Mouse (Mus musculus) intestine, embryonic 16.5 days (tissue): ENCODE data around the gene Prrc2b. TPM values are rescaled to one million over a fixed set of nuclear protein-coding genes. Genes with fewer than 3 reads are reported as not detected.

Source experiments
- ATAC-seq: fragments of 200-750 bp; cut with Nextera tagmentation; 2 replicates; pipeline ENCODE4 v1.8.0; 2017; ENCODE audit warnings: moderate TSS enrichment, moderate library complexity
- H3K27ac ChIP-seq: fragments of 300-500 bp; sonication (generic); 2 replicates; pipeline ENCODE4 v1.5.1; 2014; ENCODE audit warnings: mild to moderate bottlenecking, low read length
- H3K27me3 ChIP-seq: fragments of 300-500 bp; sonication (generic); replicated peaks from 2 replicates; pipeline ENCODE4 v1.6.1; 2014; ENCODE audit warnings: low read length, control low read depth, mixed read lengths; ENCODE audit not compliant: control insufficient read depth, insufficient read depth
- H3K36me3 ChIP-seq: fragments of 300-500 bp; sonication (generic); 2 replicates; pipeline ENCODE4 v1.6.1; 2014; ENCODE audit warnings: low read length, control low read depth; ENCODE audit not compliant: control insufficient read depth, insufficient read depth
- H3K4me1 ChIP-seq: fragments of 300-500 bp; sonication (generic); 2 replicates; pipeline ENCODE4 v1.6.1; 2014; ENCODE audit warnings: low read length, control low read depth, mixed read lengths; ENCODE audit not compliant: control insufficient read depth, insufficient read depth
- H3K4me2 ChIP-seq: fragments of 300-500 bp; sonication (generic); 2 replicates; pipeline ENCODE4 v1.6.1; 2014; ENCODE audit warnings: low read depth, low read length, control low read depth
- H3K4me3 ChIP-seq: fragments of 300-500 bp; sonication (generic); 2 replicates; pipeline ENCODE4 v1.5.1; 2014; ENCODE audit warnings: mild to moderate bottlenecking, low read length
- H3K9ac ChIP-seq: fragments of 300-500 bp; sonication (generic); 2 replicates; pipeline ENCODE4 v1.6.1; 2014; ENCODE audit warnings: low read depth, low read length
- H3K9me3 ChIP-seq: fragments of 300-500 bp; sonication (generic); 2 replicates; pipeline ENCODE4 v1.6.1; 2016; ENCODE audit warnings: low read length, control low read depth; ENCODE audit not compliant: control insufficient read depth
- WGBS: fragments of 180-500 bp; shearing (Covaris S2); extraction: QIAGEN DNeasy Blood & Tissue Kit; methylation state at CpG from one replicate; pipeline ENCODE4 v1.1.7; 2014; 5-methylcytosine and 5-hydroxymethylcytosine counted together
- polyA plus RNA-seq: library from polyadenylated mRNA; unstranded; fragments of >200 nt; fragmentation: Nextera tagmentation; extraction: Ambion mirVana; gene quantifications from 2 replicates; pipeline ENCODE4 v1.2.1, GENCODE M21; 2015

Prrc2b gene
- polyA plus RNA-seq, 1 experiment from 2014 or later = 16.2 TPM

DNA sequence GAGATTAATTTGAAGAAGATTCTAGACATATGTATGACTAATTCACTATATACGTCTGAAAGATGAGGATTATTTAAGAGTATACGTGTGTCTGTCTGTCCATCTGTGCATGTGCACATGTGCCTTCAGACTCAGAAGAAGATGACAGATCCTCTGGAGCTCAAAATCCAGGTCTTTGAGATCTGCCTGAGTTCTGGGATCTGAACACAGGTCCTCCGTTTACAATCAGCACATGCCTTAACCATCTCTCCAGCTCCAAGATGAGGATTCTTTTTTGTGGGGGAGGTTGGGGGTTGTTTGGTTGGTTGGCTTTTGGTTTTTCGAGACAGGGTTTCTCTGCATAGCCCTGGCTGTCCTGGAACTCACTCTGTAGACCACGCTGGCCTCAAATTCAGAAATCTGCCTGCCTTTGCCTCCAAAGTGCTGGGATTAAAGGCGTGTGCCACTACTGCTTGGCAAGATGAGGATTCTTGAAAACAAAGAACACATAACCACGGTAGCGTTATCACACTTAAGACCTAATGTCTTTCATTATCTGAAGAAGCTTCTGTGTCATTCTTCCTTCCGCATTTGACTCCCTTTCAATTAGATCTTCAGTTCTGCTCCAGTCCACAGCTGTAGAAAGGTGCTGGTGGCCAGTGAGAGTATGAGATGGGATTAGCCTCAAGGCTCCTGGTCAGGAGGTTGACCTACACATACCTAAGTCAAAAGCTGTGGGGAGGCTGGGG lies 88.0 kb downstream of the Prrc2b start:
- Histone ChIP-seq H3K36me3 (no peaks in the 10 kb centered on the region), H3K4me2 (no peak overlapping the region), H3K27me3 (no peaks in the 10 kb centered on the region), H3K9ac (no peak overlapping the region), H3K27ac (no peak overlapping the region), H3K9me3 (no peaks in the 10 kb centered on the region), H3K4me1 (peaks cover 16% of the 10 kb centered on the region), H3K4me3 (no peak overlapping the region)
- ATAC-seq = no peak
- 93% methylated on average over 9 of the region's 9 CpGs for WGBS

DNA sequence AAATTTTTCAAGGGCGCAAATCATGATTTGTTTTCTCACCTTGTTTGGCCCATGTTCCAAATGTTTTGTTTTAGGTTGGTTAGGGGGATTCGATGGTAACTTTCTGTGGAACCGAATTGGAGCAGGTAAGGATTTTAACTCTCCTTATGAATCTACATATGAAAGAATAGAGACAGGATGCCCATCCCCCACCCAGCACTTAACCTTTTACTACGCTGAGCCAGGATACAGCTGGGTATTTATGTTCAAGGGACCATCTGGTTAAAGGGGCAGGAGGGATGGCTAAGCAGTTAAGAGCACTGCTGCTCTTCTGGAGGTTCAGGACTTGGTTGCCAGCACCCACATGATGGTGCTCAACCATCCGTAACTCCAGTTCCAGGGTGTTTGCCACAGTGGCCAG lies 89.7 kb downstream of the Prrc2b start:
- Histone ChIP-seq H3K9me3 (no peaks in the 10 kb centered on the region), H3K27ac (no peak overlapping the region), H3K36me3 (peaks cover 3% of the 10 kb centered on the region; the same call in 1 of the 2 replicates), H3K4me3 (no peak overlapping the region), H3K4me2 (no peak overlapping the region), H3K9ac (no peak overlapping the region), H3K4me1 (peaks cover 8% of the 10 kb centered on the region), H3K27me3 (no peaks in the 10 kb centered on the region)
- no peak for ATAC-seq
- WGBS = 82% methylated on average over 5 of the region's 5 CpGs

DNA sequence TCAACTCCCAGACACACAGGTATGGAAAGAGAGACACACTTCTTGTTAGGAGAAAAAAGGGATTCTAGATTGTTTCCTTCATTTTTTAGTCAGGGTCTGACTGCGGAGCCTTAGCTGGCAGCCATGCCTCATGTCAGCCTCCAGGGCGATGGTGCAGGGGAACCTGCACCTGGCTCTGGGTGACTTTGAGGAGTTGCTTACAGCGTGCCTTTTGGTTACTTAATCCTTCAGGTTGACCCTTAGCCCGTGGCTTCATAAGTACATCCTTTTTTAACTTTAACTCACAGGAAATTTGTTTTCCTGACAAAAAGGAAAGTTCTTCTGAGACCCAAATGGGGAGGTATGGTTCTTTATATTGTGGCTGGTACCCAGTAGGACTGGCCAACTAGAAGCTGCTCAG lies 92.1 kb downstream of the Prrc2b start:
- no peaks in the 10 kb centered on the region for H3K27me3 ChIP-seq
- no peak overlapping the region for H3K9ac ChIP-seq
- H3K4me1 ChIP-seq = peaks cover 1% of the 10 kb centered on the region
- no peak for ATAC-seq
- no peaks in the 10 kb centered on the region for H3K9me3 ChIP-seq
- no peak overlapping the region for H3K4me2 ChIP-seq
- WGBS = 87% methylated on average over 4 of the region's 4 CpGs
- no peak overlapping the region for H3K4me3 ChIP-seq
- no peak overlapping the region for H3K27ac ChIP-seq
- peaks cover 3% of the 10 kb centered on the region; the same call in 1 of the 2 replicates for H3K36me3 ChIP-seq

DNA sequence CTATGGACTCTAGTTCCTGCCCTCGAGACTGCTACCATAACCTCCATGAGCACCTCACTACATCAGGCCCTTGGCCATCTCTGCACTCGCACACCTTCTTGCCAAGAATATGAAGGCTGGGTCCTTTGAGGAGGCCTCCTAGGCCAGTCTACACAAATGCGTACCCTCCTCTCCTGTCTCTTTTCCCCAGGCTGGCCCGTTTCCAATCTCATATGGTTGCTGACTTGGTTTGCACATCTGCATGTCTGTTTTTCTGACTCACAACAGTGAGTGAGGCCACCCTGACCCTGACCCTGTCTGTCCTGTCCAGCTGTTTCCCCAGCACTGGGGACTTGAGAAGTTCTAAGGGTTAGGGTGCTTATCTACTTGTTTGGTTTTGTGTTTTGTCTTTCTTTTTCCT lies 95.9 kb downstream of the Prrc2b start:
- Histone ChIP-seq H3K4me3 (no peak overlapping the region), H3K27ac (no peak overlapping the region), H3K9ac (no peak overlapping the region), H3K4me2 (no peak overlapping the region), H3K27me3 (no peaks in the 10 kb centered on the region), H3K36me3 (peaks cover 3% of the 10 kb centered on the region; the same call in 1 of the 2 replicates), H3K9me3 (no peaks in the 10 kb centered on the region), H3K4me1 (no peaks in the 10 kb centered on the region)
- no peak for ATAC-seq
- WGBS = 86% methylated on average over 4 of the region's 4 CpGs

DNA sequence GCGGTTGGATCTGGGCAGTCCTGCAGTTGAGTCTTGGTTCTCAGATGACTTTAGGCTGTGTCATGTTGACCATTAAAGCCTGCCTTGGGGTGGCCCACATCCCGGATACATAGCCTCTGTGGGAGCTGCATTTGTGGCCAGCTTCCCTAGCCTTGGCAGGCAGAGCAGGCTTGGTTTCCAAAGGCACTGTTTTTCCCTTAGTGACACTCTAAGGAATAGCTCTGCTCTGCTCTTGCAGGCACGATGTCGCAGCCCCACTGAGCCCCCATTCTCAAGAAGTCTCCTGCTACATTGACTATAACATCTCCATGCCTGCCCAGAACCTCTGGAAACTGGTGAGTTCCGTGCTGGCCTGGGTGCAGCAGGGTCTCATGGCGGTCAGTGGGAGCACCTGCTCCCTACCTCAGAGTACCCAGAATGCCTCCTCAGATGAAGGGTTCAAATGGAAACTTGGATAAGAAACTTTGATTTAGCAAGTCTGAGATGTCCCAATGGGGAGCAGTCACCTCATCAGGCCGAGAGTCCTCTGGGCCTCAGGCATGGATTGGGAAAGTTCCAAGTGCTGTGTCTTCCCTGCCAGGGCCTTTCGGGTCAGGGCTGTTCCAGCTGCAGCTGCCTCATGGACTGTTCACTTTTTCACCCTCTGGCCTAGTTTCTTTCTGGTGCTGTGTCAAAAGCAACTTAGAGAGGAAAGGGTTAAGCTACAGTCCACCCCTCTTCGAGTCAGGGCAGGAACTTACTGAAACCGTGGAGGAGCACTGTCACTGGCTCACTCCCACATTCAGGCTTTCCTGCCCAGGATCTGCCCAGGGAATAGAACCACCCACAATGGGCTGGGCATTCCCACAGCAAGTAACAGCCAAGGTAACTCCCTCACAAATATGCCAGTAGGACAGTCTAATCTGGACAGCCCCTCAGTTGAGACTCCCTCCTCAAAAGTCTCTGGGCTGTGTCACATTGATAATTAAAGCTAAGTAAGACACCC lies 97.8 kb downstream of the Prrc2b start:
- no peaks in the 10 kb centered on the region for H3K9me3 ChIP-seq
- H3K4me2 ChIP-seq = no peak overlapping the region
- ATAC-seq = no peak
- WGBS = 80% methylated on average over 10 of the region's 10 CpGs
- H3K36me3 ChIP-seq = peaks cover 15% of the 10 kb centered on the region
- H3K27me3 ChIP-seq = no peaks in the 10 kb centered on the region
- H3K4me3 ChIP-seq = no peak overlapping the region
- H3K27ac ChIP-seq = no peak overlapping the region
- no peak overlapping the region for H3K9ac ChIP-seq
- H3K4me1 ChIP-seq = no peaks in the 10 kb centered on the region

DNA sequence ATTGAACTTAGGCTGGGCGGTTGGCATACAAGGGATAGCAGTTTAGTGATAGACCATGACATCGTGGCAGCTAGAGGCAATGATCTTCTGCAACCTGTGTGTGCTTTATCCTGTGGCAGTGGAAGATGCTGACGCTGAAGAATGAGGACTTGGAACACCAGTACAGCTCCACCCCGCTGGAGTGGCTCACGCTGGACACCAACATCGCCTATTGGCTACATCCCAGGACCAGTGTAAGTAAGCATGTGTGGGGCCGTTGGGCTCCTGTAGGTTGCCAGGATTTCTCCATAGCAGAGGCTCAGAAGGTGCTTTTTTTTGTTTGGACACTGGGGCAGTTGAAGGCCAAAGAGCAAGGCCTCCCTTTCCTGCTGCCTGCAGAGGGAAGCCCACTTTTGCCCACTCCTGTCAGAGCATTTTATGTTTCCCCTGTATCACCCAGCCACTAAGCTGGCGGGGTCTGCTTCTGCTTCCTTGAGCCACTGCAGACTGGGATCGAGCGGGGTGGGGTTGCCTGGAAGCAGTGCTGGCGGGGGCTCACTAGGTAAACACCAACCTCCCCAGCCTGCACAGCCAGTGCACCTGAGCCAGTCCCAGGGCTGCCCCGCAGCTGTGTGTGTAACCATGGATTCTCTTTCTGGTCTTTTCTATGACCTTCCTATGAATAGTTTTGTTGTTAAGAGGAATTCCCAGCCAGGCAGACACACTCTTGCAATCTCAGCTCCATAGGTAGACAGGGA lies 101.1 kb downstream of the Prrc2b start:
- H3K27ac ChIP-seq = no peak overlapping the region
- H3K4me2 ChIP-seq = no peak overlapping the region
- H3K27me3 ChIP-seq = no peaks in the 10 kb centered on the region
- H3K36me3 ChIP-seq = peaks cover 21% of the 10 kb centered on the region
- H3K9ac ChIP-seq = no peak overlapping the region
- ATAC-seq = no peak; the same call in 1 of the 2 replicates
- H3K4me1 ChIP-seq = no peaks in the 10 kb centered on the region
- H3K4me3 ChIP-seq = no peak overlapping the region
- WGBS = 73% methylated on average over 12 of the region's 12 CpGs
- no peaks in the 10 kb centered on the region for H3K9me3 ChIP-seq

DNA sequence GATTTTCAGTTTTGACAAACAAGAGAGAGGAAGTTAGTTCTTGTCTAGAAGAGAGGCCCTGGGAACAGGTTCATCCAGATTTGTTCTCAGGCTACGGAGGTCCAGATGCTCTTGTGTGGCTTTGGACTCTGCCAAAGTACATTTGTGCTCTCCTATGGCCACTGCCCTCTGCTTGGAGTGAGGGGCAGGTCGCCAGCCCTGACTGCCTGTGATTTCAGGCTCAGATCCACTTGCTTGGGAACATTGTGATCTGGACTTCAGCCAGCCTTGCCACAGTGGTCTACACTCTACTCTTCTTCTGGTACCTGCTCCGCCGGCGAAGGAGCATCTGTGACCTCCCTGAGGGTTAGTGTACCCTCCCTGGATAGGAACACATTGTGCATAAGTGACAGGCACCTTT lies 101.8 kb downstream of the Prrc2b start:
- Histone ChIP-seq H3K4me2 (no peak overlapping the region), H3K27me3 (no peaks in the 10 kb centered on the region), H3K9ac (no peak overlapping the region), H3K36me3 (peaks cover 25% of the 10 kb centered on the region), H3K9me3 (no peaks in the 10 kb centered on the region), H3K4me3 (no peak overlapping the region), H3K4me1 (no peaks in the 10 kb centered on the region), H3K27ac (no peak overlapping the region)
- WGBS = 88% methylated on average over 5 of the region's 5 CpGs
- ATAC-seq = no peak

DNA sequence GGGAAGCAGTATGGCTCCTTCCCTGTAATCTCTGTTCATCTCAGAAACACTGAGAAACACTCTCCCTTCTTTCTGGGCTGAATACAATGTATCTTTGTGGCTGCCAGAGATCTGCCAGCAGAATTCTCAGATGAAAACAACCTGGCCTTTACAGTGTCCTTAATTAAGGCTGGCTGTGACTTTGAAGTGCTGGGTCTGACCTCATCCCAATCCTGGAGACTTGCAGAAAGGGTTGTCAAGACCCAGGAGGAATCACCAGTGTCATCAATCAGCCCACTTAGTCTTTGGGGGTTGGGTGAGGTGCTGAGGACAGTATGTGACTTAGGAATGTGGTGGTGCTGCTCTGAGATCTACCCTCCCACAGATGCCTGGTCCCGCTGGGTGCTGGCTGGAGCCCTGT lies 102.5 kb downstream of the Prrc2b start:
- H3K9ac ChIP-seq = no peak overlapping the region
- no peak overlapping the region for H3K4me2 ChIP-seq
- no peak overlapping the region for H3K4me3 ChIP-seq
- H3K27me3 ChIP-seq = no peaks in the 10 kb centered on the region
- 0 out of 2 replicates have a peak, but pooled peaks cover 2% of the 10 kb centered on the region for H3K4me1 ChIP-seq
- no peaks in the 10 kb centered on the region for H3K9me3 ChIP-seq
- WGBS = 79% methylated on average over 1 of the region's 1 CpGs
- no peak overlapping the region for H3K27ac ChIP-seq
- ATAC-seq = no peak
- H3K36me3 ChIP-seq = peaks cover 29% of the 10 kb centered on the region

DNA sequence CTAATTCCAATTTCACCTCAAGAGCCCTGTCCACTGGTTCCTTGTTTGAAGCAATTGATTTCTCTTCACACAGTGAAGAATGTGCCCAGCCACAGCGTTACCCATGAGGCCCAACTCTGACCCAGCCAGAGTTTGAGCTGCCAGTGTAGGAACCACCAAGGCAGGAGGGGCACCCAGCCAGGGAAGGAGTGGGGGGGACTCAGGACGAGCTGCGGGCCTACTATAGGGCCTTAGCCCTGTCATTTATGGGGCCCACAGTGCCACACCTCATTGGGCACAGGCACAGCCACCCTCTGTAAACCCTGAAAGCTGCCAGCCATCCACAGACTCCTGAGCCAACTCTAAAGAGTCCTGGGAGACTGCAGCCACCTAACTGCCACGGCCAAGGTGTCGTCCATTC lies 103.7 kb downstream of the Prrc2b start:
- H3K9me3 ChIP-seq = no peaks in the 10 kb centered on the region
- H3K27ac ChIP-seq = no peak overlapping the region
- no peaks in the 10 kb centered on the region for H3K27me3 ChIP-seq
- no peak overlapping the region for H3K4me3 ChIP-seq
- no peak for ATAC-seq
- no peak overlapping the region for H3K4me2 ChIP-seq
- H3K4me1 ChIP-seq = peaks cover 11% of the 10 kb centered on the region; the same call in 1 of the 2 replicates
- no peak overlapping the region for H3K9ac ChIP-seq
- peaks cover 29% of the 10 kb centered on the region for H3K36me3 ChIP-seq
- 72% methylated on average over 5 of the region's 5 CpGs for WGBS
